Mouse (Mus musculus) megakaryocyte-erythroid progenitor cell, adult 5 weeks (primary cell): ENCODE data around the gene Cyp3a41a. TPM values are rescaled to one million over a fixed set of nuclear protein-coding genes. Genes with fewer than 3 reads are reported as not detected.

Experiments used
- polyA plus RNA-seq: library from polyadenylated mRNA; stranded (reverse); fragments of >175 nt; gene quantifications from 2 replicates; pipeline ENCODE4 v1.2.3, GENCODE M21; 2012

The Cyp3a41a gene
- polyA plus RNA-seq = not detected in 2 replicates

GRCm38 (mm10) chr5:145720036-145720435 lies at the start of gene Cyp3a41a:
Gene Cyp3a41a, minus strand, starts transcription at chr5:145720136.

Other genes starting within 250 kb of the Cyp3a41a start
- not detected in 2 replicates for gene Cyp3a41b, start 135.4 kb downstream of the Cyp3a41a start, polyA plus RNA-seq
- gene Cyp3a44, start 85.7 kb upstream of the Cyp3a41a start, polyA plus RNA-seq = not detected in 2 replicates
- not detected in 2 replicates for gene Cyp3a11, start 159.8 kb upstream of the Cyp3a41a start, polyA plus RNA-seq